Comparison of ENCODE assay signal across 8 mouse cellular contexts in the genomic region with DNA sequence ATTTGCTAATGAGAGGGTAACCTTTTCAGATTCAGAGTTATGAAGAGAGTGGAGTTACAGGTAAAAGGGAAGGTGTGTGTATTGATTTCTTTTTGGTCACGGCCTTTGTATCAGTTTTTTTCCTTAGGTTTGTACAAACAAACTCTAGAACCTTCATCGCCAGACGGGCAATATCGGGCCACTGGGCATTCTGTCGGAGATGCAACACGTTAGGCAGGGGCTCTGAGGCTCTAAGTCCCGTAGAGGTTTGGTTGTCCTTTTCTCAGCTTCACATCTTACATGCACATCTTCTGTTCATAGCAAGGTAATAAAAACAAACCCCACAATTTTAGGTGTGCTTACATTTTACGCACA. TPM values are rescaled to one million over a fixed set of nuclear protein-coding genes. Genes with fewer than 3 reads are reported as not detected.
DNase-seq lines count a peak whose midpoint lies in the region; ATAC-seq and TF ChIP-seq lines count a peak whose summit lies in the region.

No protein-coding gene starts in this region.

- no peak for TF ChIP-seq RAD21 in CH12.LX (IDR thresholded peaks at IDR 0.05; ENCODE audit: low read depth, low read length)

- dilution Hi-C loops in CH12.LX (cut with MboI; ENCODE audit: extremely low pct_ligation_motif_present, extremely low pct_unique_long_range_greater_than_20kb, low sequenced_read_pairs), result no loop called here

- no peaks in the 10 kb centered on the region for H3K36me3 ChIP-seq in CH12.LX (replicated peaks in 1 of 2; ENCODE audit: control insufficient read depth in 1 of 2, insufficient read depth in 1 of 2, low read length in 1 of 2)
- H3K36me3 ChIP-seq in forebrain, embryonic 15.5 days, result no peaks in the 10 kb centered on the region
- H3K36me3 ChIP-seq in liver, embryonic 15.5 days (replicated peaks), result no peaks in the 10 kb centered on the region

- TF ChIP-seq POLR2A in CH12.LX (IDR thresholded peaks at IDR 0.05; ENCODE audit: low read depth, low read length), result no peak

- in situ Hi-C loops in CH12.LX (cut with MboI; ENCODE audit: low pct_ligation_motif_present, low pct_unique_long_range_greater_than_20kb, low sequenced_read_pairs), result no loop called here

- H3K4me2 ChIP-seq in CH12.LX (ENCODE audit: insufficient read depth, low read depth, poor library complexity, severe bottlenecking), result peak overlapping the region; percentile 70; the same call in 1 of the 2 replicates
- peak overlapping the region; percentile 56 for H3K4me2 ChIP-seq in forebrain, embryonic 15.5 days (replicated peaks)
- peak overlapping the region; percentile 83 for H3K4me2 ChIP-seq in liver, embryonic 15.5 days

- H3K9me3 ChIP-seq in CH12.LX (replicated peaks; ENCODE audit: low read length), result no peaks in the 10 kb centered on the region
- no peaks in the 10 kb centered on the region for H3K9me3 ChIP-seq in forebrain, embryonic 15.5 days
- H3K9me3 ChIP-seq in liver, embryonic 15.5 days (replicated peaks), result no peaks in the 10 kb centered on the region

- H3K27ac ChIP-seq in gastrocnemius, adult 2 months, result peak overlapping the region; percentile 100
- no peak overlapping the region for H3K27ac ChIP-seq in CH12.LX (ENCODE audit: insufficient read depth, low read depth)
- H3K27ac ChIP-seq in forebrain, embryonic 15.5 days (replicated peaks), result peak overlapping the region; percentile 91; the same call in 1 of the 2 replicates
- peak overlapping the region; percentile 85 for H3K27ac ChIP-seq in liver, embryonic 15.5 days (replicated peaks)

- peak overlapping the region; percentile 98 for H3K4me3 ChIP-seq in gastrocnemius, adult 2 months
- H3K4me3 ChIP-seq in CH12.LX (replicated peaks in 1 of 3; ENCODE audit: low read depth in 2 of 3, low read length in 2 of 3, poor library complexity in 1 of 3), result peak overlapping the region; percentile 81 to 94 (median 93)
- peak overlapping the region; percentile 98 for H3K4me3 ChIP-seq in forebrain, embryonic 15.5 days
- H3K4me3 ChIP-seq in liver, embryonic 15.5 days (replicated peaks), result peak overlapping the region; percentile 91

- H3K4me1 ChIP-seq in CH12.LX (ENCODE audit: control insufficient read depth in 1 of 2, insufficient read depth in 2 of 2), result peaks cover 3 to 18% of the 10 kb centered on the region in 2 experiments; a peak in 3 of 4 replicates
- H3K4me1 ChIP-seq in forebrain, embryonic 15.5 days, result peaks cover 36% of the 10 kb centered on the region
- H3K4me1 ChIP-seq in liver, embryonic 15.5 days (replicated peaks), result peaks cover 34% of the 10 kb centered on the region

- no peak for TF ChIP-seq CTCF in gastrocnemius, adult 2 months (IDR thresholded peaks at IDR 0.05)
- TF ChIP-seq CTCF in CH12.LX (conservative IDR thresholded peaks at IDR 0.05 in 1 of 2, IDR thresholded peaks at IDR 0.05 in 1 of 2; ENCODE audit: low read depth in 2 of 2, low read length in 2 of 2), result no peak

- peak overlapping the region; percentile 88 for H3K9ac ChIP-seq in CH12.LX (ENCODE audit: insufficient read depth, low read depth)
- peak overlapping the region; percentile 92 for H3K9ac ChIP-seq in forebrain, embryonic 15.5 days (replicated peaks)
- peak overlapping the region; percentile 94 for H3K9ac ChIP-seq in liver, embryonic 15.5 days

- ATAC-seq in forebrain, embryonic 15.5 days (replicated peaks), result no peak; the same call in 1 of the 2 replicates
- ATAC-seq in liver, embryonic 15.5 days (ENCODE audit: insufficient read depth), result peak; percentile 8; the same call in 1 of the 2 replicates
- ATAC-seq in monocyte, adult 5-6 weeks (replicated peaks; ENCODE audit: insufficient number of reproducible peaks, low FRiP score, low TSS enrichment, poor library complexity, severe bottlenecking), result no peak

- no peaks in the 10 kb centered on the region for H3K27me3 ChIP-seq in CH12.LX (replicated peaks)
- H3K27me3 ChIP-seq in forebrain, embryonic 15.5 days, result no peaks in the 10 kb centered on the region
- peaks cover 5% of the 10 kb centered on the region; the same call in 1 of the 2 replicates for H3K27me3 ChIP-seq in liver, embryonic 15.5 days

- WGBS in forebrain, embryonic 15.5 days, result 4% methylated on average over 8 of the region's 8 CpGs
- WGBS in liver, embryonic 15.5 days (ENCODE audit: insufficient replicate concordance), result 5% methylated on average over 8 of the region's 8 CpGs

- no peak for DNase-seq in gastrocnemius, adult 2 months
- no peak for DNase-seq in gastrocnemius, postnatal 25 days
- no peak for DNase-seq in CH12.LX (ENCODE audit: extremely low read depth)
- no peak for DNase-seq in left cerebral cortex, postnatal 10 days (ENCODE audit: extremely low spot score in 1 of 2, low spot score in 2 of 2)
- no peak for DNase-seq in gastrocnemius, adult 18-20 months (ENCODE audit: low spot score)

- no peak for TF ChIP-seq EP300 in CH12.LX (IDR thresholded peaks at IDR 0.05; ENCODE audit: low read length)

- intact Hi-C loops in gastrocnemius, adult 2 months (cut with DNase I), result loop anchor here (5.0 kb wide), 2 partner anchors 36 to 509 kb away; no protein-coding TSS in a partner anchor
- intact Hi-C loops in left cerebral cortex, postnatal 10 days (cut with DNase I), result loop anchor here (10.0 kb wide), 1 partner anchor 577 kb away; the partner anchor contains the start of gene Lhx9

- peaks cover 22% of the 10 kb centered on the region for H3K79me2 ChIP-seq in CH12.LX (replicated peaks; ENCODE audit: control insufficient read depth, extremely low read depth, insufficient read depth, poor library complexity, severe bottlenecking)

TF ChIP-seq in CH12.LX, 34 proteins besides CTCF, POLR2A, EP300 and RAD21:
- TF ChIP-seq TBP (conservative IDR thresholded peaks at IDR 0.05; ENCODE audit: low read depth, low read length), result no peak
- TF ChIP-seq MEF2A (IDR thresholded peaks at IDR 0.05; ENCODE audit: borderline replicate concordance, low read depth, low read length), result no peak
- no peak for TF ChIP-seq SMC3 (IDR thresholded peaks at IDR 0.05; ENCODE audit: low read depth, low read length)
- no peak for TF ChIP-seq UBTF (IDR thresholded peaks at IDR 0.05; ENCODE audit: low read depth, low read length)
- no peak for TF ChIP-seq GABPA (IDR thresholded peaks at IDR 0.05; ENCODE audit: insufficient replicate concordance, low read depth, low read length)
- TF ChIP-seq E2F4 (IDR thresholded peaks at IDR 0.05; ENCODE audit: insufficient replicate concordance, low read depth, low read length), result no peak
- TF ChIP-seq ELF1 (IDR thresholded peaks at IDR 0.05; ENCODE audit: low read depth, low read length), result no peak
- TF ChIP-seq SIN3A (IDR thresholded peaks at IDR 0.05; ENCODE audit: low read length), result no peak
- no peak for TF ChIP-seq MAZ (IDR thresholded peaks at IDR 0.05; ENCODE audit: low read depth, low read length)
- no peak for TF ChIP-seq PAX5 (IDR thresholded peaks at IDR 0.05; ENCODE audit: low read length)

RNA-seq across cellular contexts. Expression of gene Zbtb41, which starts 0.6 kb away (rescaled TPM):
- 10 to 100 TPM; 17.6 to 21.1 TPM for total RNA-seq in gastrocnemius, adult 2 months (2021)
- 10 to 100 TPM; 15.2 to 16.9 TPM for total RNA-seq in gastrocnemius, postnatal 25 days (2021)
- total RNA-seq in CH12.LX (2012; rRNA removed) (4.8 and 6.5 TPM in 2 replicates), CH12.LX (2014; rRNA removed) (7.3 and 9.8 TPM in 2 replicates)
- polyA plus RNA-seq in CH12.LX (2012; ENCODE audit: insufficient read length, low read depth), result 6.3 and 7.0 TPM in 2 replicates
- polyA plus RNA-seq in forebrain, embryonic 15.5 days (2015; fragmentation: Nextera tagmentation; extraction: Ambion mirVana), result 15.9 and 16.3 TPM in 2 replicates
- polyA plus RNA-seq in liver, embryonic 15.5 days (2015; fragmentation: Nextera tagmentation; extraction: Ambion mirVana), result 2.2 and 2.5 TPM in 2 replicates
- total RNA-seq in monocyte, adult 5-6 weeks (2017), result 17.3 to 20.9 TPM (median 18.1 TPM) in 3 replicates
- total RNA-seq in left cerebral cortex, postnatal 10 days (2021), result 10 to 100 TPM; 28.8 to 35.4 TPM
- 10 to 100 TPM; 16.8 to 18.1 TPM for total RNA-seq in gastrocnemius, adult 18-20 months (2021)

RNA-seq across cellular contexts. Expression of gene Aspm, which starts 33.1 kb away (rescaled TPM):
- total RNA-seq in gastrocnemius, adult 2 months (2021), result under 1 TPM; 0.03 TPM
- under 1 TPM; 0.41 to 0.51 TPM for total RNA-seq in gastrocnemius, postnatal 25 days (2021)
- total RNA-seq in CH12.LX (2012; rRNA removed) (19.6 and 20.6 TPM in 2 replicates), CH12.LX (2014; rRNA removed) (19.5 and 20.2 TPM in 2 replicates)
- polyA plus RNA-seq in CH12.LX (2012; ENCODE audit: insufficient read length, low read depth), result 18.3 and 19.6 TPM in 2 replicates
- 10.3 and 11.6 TPM in 2 replicates for polyA plus RNA-seq in forebrain, embryonic 15.5 days (2015; fragmentation: Nextera tagmentation; extraction: Ambion mirVana)
- 9.9 and 10.0 TPM in 2 replicates for polyA plus RNA-seq in liver, embryonic 15.5 days (2015; fragmentation: Nextera tagmentation; extraction: Ambion mirVana)
- 0.43 to 1.3 TPM (median 0.48 TPM) in 3 replicates for total RNA-seq in monocyte, adult 5-6 weeks (2017)
- 1 to 10 TPM; 2.0 to 2.2 TPM for total RNA-seq in left cerebral cortex, postnatal 10 days (2021)
- under 1 TPM; 0.05 to 0.11 TPM for total RNA-seq in gastrocnemius, adult 18-20 months (2021)

RNA-seq across cellular contexts. Expression of gene Crb1, which starts 44.6 kb away (rescaled TPM):
- total RNA-seq in gastrocnemius, adult 2 months (2021), result not detected
- total RNA-seq in gastrocnemius, postnatal 25 days (2021), result not detected
- total RNA-seq in CH12.LX (2012; rRNA removed), result 0.25 and 0.29 TPM in 2 replicates
- total RNA-seq in CH12.LX (2014; rRNA removed), result 0.12 and 0.16 TPM in 2 replicates
- 0.10 and 0.15 TPM in 2 replicates for polyA plus RNA-seq in CH12.LX (2012; ENCODE audit: insufficient read length, low read depth)
- 1.1 and 1.6 TPM in 2 replicates for polyA plus RNA-seq in forebrain, embryonic 15.5 days (2015; fragmentation: Nextera tagmentation; extraction: Ambion mirVana)
- polyA plus RNA-seq in liver, embryonic 15.5 days (2015; fragmentation: Nextera tagmentation; extraction: Ambion mirVana), result not detected in 2 replicates
- not detected in 3 replicates for total RNA-seq in monocyte, adult 5-6 weeks (2017)
- total RNA-seq in left cerebral cortex, postnatal 10 days (2021), result 1 to 10 TPM; 1.1 to 1.2 TPM
- under 1 TPM in 1 of 2 experiments, not detected in 1; 0.02 TPM for total RNA-seq in gastrocnemius, adult 18-20 months (2021)
